Mouse (Mus musculus): ENCODE results near the gene Gm8947.
"Not testable (repeated sequence)": the region's sequence is repeated elsewhere in the genome, so short reads cannot be mapped to it uniquely, and the experiment has no call there.

Gm8947 gene

DNA sequence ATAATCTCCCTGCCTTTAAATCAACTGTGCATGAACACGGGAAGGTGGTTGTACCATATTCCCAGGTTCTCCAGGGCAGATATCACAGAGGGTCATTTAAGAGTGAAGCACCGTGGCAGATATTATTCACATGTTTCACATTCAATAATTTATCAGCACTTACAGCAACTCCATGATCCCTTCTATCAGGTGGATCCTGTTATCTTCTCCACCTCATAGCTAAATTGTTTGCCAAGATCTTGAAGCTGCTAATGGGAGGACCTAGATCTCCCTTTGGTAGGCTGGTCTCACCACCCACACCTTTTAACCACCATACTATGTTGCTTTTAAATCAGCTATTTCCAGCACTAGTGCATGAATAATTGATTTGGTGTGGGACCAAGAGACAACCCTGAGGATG lies 12.0 kb upstream of the Gm8947 start:
- no peak for DNase-seq (ENCODE audit: low spot score)

DNA sequence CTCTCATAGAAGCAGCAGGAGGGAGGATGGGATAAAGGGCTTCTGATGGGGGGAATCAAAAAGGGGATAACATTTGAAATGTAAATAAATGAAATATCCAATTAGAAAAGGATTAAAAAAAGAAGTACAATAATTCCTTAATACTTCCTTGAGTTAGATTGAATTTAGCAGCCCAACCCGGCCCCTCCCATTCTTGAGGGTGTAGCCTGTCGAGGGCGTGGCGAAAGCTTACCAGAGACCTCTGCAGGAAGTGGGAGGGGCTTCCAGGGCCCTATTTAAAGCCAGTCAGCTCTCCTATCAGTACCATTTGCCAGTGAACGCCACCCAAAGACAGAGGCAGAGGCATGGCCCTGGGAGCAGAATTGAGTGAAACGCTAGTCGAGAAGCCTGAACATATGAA lies 9.9 kb upstream of the Gm8947 start, which contains the start of gene Gm47985:
TSS of gene Gm47985 (plus strand) at position 272 of the 400 bp plus-strand sequence.
- DNase-seq (ENCODE audit: low spot score): not testable (repeated sequence)

DNA sequence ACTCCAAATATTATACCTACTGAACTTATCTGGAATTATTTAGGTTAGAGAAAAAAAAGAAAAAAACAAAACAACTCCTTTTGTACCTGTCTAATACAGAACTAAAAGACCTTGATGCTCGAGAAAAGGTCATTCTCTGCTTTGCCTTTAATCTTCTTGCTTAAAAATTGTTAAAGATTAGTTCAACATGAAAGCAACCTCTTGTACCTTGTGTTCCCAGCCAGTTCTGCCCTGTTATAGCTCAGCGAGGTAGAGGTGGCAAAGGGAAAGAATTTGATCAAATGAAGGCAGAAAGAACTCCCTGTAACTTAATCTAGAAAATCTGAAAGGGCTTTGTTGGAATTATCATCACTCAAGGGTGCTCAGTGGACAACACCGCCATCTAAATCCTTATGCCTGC lies 6.0 kb upstream of the Gm8947 start:
- DNase-seq (ENCODE audit: low spot score): not testable (repeated sequence)

DNA sequence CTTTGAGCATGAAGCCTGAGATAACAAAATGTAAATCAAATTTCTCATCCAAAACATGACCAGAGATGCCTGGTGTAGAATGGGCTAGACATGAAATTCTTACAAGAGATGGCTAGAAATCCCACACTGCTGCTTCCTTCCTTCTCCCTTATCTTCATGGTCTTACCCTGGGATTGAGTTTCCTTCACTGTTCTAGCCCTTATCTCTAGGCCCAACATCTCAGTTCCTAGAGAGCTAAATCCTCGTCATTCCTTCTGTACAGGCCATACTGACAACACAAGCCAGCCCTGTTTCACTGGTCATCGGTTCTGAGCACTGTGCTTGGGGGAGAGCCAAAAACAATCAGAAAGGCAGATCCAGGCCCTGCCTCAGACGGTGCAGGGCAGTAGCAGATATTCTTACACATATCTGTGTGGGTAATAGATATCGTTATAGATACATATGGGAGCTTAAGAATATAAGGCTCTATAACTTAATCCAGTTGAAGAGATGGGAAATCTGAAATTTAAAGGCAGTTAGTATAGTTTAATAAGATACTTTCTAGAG lies 5.2 kb upstream of the Gm8947 start:
- not testable (repeated sequence) for DNase-seq (ENCODE audit: low spot score)

DNA sequence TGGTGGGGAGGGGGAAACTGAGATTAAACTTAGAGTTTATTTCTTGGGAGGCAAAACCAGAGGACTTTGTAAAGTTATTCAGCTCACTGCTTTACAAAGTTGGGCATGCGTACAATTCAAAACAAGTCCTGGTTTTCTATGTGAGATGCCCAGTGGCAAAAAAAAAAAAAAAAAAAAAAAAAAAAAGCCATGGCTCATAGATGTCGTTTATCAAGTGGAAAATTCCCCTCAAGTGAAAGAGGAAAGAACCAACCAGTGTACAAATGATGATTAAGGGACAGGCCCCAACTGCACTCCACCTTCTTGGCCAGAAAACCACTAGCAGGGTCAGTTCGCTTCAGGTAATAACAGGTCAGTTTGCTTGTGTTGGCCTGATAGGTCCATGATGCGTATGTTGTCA lies 3.7 kb upstream of the Gm8947 start:
- DNase-seq (ENCODE audit: low spot score): no peak

DNA sequence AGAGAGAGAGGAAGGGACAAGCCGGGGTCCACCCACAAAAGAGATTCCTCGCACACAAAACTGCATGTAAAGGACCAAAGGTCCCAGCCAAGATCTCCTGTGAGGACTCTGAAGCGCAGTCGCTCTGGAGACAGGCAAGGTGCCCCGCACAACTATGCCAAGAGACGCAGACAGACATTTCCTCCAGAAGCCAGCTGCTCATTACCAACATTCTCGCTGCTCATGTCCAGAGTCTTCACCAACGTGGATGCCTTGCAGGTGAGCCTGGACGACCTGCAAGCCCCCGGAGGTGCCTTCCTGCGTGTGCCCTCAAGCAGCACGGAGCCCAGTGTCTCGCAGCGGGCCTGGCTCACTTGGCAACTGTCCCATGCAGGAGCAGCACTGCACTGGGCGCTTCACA lies 563 bp downstream of the Gm8947 start:
- not testable (repeated sequence) for DNase-seq (ENCODE audit: low spot score)

DNA sequence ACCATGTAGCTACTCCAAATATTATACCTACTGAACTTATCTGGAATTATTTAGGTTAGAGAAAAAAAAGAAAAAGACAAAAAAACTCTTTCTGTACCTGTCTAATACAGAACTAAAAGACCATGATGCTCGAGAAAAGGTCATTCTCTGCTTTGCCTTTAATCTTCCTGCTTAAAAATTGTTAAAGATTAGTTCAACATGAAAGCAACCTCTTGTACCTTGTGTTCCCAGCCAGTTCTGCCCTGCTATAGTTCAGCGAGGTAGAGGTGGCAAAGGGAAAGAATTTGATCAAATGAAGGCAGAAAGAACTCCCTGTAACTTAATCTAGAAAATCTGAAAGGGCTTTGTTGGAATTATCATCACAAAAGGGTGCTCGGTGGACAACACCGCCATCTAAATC lies 3.8 kb downstream of the Gm8947 start:
- not testable (repeated sequence) for DNase-seq (ENCODE audit: low spot score)

DNA sequence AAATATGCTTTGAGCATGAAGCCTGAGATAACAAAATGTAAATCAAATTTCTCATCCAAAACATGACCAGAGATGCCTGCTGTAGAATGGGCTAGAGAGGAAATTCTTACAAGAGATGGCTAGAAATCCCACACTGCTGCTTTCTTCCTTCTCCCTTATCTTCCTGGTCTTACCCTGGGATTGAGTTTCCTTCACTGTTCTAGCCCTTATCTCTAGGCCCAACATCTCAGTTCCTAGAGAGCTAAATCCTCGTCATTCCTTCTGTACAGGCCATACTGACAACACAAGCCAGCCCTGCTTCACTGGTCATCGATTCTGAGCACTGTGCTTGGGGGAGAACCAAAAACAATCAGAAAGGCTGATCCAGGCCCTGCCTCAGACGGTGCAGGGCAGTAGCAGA lies 4.5 kb downstream of the Gm8947 start:
- DNase-seq (ENCODE audit: low spot score): not testable (repeated sequence)

DNA sequence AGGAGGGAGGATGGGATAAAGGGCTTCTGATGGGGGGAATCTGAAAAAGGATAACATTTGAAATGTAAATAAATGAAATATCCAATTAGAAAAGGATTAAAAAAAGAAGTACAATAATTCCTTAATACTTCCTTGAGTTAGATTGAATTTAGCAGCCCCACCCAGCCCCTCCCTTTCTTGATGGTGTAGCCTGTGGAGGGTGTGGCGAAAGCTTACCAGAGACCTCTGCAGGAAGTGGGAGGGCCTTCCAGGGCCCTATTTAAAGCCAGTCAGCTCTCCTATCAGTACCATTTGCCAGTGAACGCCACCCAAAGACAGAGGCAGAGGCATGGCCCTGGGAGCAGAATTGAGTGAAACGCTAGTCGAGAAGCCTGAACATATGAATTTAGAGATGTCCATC lies 5.9 kb downstream of the Gm8947 start, which contains the start of gene Gm47995:
TSS of gene Gm47995 (plus strand) at position 329 of the 400 bp plus-strand sequence.
- not testable (repeated sequence) for DNase-seq (ENCODE audit: low spot score)

DNA sequence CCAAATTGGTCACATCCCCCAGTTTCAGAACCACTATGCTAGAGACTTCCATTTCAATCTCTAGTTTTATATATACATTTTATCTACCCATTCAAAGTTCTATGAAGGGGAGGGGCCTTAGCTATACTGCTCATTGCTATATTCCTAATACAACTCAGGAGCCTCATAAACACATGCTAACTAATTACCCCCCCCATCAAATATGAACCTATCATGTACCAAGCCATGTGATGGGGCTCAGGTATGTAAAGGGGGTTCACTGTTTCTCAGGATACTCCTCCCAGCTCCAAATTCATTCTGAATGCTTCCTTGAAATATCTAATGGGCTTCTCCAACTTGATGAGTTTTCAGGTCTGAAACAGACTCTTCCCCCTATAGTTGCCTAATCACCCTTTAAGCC lies 8.4 kb downstream of the Gm8947 start:
- DNase-seq (ENCODE audit: low spot score): not testable (repeated sequence)

DNA sequence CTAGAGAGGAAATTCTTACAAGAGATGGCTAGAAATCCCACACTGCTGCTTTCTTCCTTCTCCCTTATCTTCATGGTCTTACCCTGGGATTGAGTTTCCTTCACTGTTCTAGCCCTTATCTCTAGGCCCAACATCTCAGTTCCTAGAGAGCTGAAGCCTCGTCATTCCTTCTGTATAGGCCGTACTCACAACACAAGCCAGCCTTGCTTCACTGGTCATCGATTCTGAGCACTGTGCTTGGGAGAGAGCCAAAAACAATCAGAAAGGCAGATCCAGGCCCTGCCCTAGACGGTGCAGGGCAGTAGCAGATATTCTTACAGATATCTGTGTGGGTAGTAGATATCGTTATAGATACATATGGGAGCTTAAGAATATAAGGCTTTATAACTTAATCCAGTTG lies 10.6 kb downstream of the Gm8947 start:
- not testable (repeated sequence) for DNase-seq (ENCODE audit: low spot score)

DNA sequence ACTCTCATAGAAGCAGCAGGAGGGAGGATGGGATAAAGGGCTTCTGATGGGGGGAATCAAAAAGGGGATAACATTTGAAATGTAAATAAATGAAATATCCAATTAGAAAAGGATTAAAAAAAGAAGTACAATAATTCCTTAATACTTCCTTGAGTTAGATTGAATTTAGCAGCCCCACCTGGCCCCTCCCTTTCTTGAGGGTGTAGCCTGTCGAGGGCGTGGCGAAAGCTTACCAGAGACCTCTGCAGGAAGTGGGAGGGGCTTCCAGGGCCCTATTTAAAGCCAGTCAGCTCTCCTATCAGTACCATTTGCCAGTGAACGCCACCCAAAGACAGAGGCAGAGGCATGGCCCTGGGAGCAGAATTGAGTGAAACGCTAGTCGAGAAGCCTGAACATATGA lies 11.6 kb downstream of the Gm8947 start, which contains the start of gene 3110040M04Rik:
TSS of gene 3110040M04Rik (plus strand) at position 304 of the 400 bp plus-strand sequence.
- DNase-seq (ENCODE audit: low spot score): not testable (repeated sequence)

DNA sequence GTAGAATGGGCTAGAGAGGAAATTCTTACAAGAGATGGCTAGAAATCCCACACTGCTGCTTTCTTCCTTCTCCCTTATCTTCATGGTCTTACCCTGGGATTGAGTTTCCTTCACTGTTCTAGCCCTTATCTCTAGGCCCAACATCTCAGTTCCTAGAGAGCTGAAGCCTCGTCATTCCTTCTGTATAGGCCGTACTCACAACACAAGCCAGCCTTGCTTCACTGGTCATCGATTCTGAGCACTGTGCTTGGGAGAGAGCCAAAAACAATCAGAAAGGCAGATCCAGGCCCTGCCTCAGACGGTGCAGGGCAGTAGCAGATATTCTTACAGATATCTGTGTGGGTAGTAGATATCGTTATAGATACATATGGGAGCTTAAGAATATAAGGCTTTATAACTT lies 16.3 kb downstream of the Gm8947 start:
- DNase-seq (ENCODE audit: low spot score): not testable (repeated sequence)

DNA sequence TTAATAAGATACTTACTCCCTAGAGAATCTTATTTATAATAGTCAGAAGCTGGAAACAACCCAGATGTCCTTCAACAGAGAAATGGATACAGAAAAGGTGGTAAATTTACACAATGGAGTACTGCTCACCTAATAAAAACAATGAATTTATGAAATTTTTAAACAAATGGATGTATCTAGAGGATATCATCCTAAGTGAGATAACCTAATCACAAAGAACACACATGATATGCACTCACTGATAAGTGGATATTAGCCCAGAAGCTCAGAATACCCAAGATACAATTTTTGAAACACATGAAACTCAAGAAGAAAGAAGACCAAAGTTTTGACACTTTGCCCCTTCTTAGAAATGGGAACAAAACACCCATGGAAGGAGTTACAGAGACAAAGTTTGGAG lies 16.8 kb downstream of the Gm8947 start:
- not testable (repeated sequence) for DNase-seq (ENCODE audit: low spot score)

DNA sequence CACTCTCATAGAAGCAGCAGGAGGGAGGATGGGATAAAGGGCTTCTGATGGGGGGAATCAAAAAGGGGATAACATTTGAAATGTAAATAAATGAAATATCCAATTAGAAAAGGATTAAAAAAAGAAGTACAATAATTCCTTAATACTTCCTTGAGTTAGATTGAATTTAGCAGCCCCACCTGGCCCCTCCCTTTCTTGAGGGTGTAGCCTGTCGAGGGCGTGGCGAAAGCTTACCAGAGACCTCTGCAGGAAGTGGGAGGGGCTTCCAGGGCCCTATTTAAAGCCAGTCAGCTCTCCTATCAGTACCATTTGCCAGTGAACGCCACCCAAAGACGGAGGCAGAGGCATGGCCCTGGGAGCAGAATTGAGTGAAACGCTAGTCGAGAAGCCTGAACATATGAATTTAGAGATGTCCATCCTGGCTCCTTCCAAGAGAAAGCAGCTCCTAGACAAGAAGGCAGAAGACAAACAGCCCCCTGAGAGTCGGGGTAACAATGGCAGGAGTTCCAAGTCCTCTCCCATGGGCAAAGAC lies 17.7 kb downstream of the Gm8947 start, which contains the start of gene Gm47996:
TSS of gene Gm47996 (plus strand) at position 308 of the 532 bp plus-strand sequence.
- DNase-seq (ENCODE audit: low spot score): not testable (repeated sequence)

DNA sequence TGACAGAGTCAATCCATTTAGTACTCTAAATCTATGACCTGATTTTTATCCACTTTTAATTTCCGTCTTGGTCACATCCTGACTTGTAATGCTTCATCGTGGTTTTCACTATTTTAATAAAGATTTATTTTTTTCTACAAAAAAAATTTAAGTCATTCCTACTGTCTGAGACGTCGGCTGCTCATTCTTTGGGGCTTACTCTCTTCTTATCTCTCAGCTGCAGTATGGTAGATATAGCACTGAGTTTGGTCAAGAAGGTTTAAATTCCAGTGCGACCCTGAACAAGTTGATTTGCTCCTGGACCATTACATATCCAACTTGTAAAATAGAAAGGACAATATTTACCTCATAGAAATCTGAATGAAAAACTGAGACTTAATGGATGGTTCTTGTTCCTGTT lies 19.5 kb downstream of the Gm8947 start:
- not testable (repeated sequence) for DNase-seq (ENCODE audit: low spot score)

DNA sequence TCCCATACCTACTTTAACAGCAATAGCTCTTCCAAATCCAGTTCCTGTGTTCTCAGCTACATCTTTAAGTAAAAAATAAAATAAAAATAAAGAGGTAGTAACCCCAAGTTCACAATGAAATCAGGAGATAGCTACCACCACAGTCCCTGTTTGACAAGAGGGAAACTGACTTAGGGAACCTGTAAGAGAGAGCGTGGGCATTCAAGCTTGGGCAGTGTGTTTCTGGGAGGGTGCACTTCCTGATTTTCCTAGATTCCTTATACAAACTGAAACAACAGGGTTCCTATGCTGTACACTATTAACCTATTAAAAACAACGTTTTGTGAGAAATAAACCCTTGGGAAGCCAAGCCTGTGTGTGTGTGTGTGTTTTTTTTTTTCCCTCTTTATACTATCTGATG lies 22.7 kb downstream of the Gm8947 start:
- DNase-seq (ENCODE audit: low spot score): no peak

DNA sequence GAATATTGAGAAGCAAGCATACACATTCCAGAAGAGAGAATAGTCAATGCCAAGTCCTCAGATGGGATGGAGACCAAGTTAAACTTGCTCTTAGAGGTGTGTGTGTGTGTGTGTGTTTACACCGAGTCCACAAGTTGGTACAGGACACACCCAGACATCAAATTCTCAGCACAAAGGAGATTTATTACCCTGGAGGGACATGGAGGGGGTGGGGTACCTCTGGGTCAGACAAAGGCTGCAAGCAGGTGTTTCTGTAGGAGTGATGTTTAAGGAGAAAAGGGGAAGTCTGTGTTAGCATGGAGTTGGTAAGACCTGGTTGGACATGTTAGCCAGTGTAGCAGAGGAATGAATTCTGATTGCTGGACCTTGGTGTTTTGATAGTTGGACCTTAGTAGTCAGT lies 23.8 kb downstream of the Gm8947 start:
- no peak for DNase-seq (ENCODE audit: low spot score)

DNA sequence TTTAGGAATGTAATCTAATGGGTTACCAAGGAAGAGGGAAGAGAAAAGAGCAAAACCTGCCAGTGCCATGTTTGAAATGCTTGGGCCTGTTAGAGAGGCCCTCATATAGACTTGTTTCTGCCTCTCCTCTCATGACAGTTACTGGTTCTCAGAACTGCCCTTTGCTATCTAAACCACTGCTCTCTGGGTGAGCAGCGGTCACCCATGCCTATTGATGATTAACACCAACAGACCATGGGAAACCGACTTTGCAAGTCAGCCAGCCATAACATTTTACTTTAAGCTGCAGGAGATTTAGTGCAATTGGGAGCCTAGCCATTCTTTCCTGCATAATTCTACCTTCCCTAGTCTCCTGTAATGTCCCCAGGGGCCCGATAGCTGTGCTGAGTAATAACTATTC lies 24.2 kb downstream of the Gm8947 start:
- no peak for DNase-seq (ENCODE audit: low spot score)

DNA sequence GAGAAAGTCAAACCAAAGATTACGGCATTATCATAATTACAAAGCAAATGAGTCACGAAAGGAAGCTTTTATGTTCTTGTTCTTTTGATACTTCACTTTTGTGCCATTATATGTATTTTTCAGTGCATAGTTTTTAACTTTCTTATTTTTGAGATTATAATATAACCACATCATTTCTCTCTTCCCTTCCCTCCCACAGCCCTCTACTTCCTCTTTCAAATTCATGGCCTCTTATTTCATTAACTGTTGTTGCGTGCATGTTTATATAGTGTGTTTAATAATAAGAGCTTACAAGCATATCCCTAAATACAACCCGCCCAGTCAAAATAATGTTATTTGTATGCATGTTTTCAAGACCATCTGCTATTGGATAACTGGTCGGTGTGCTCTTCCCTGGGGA lies 26.9 kb downstream of the Gm8947 start:
- DNase-seq (ENCODE audit: low spot score): no peak

DNA sequence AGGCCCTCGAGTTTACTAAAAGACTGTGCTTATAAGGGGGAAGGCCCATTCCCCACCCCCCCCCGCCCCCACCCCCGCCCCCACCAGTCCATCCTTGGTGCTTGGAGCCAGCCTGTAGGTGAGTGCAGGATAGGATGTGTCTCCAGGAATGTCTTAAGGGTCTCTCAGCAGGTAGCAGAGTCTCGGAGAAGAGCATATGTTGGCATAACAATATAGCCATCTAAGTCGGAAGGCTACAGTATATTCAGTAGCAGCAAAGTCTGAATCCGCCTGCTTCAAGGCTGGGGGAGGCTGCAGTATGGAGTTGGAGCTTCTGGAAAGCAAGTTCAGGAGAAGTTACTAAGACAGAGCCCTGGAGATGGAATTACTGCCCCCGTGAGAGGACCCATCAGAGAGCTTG lies 27.9 kb downstream of the Gm8947 start:
- DNase-seq (ENCODE audit: low spot score): no peak

DNA sequence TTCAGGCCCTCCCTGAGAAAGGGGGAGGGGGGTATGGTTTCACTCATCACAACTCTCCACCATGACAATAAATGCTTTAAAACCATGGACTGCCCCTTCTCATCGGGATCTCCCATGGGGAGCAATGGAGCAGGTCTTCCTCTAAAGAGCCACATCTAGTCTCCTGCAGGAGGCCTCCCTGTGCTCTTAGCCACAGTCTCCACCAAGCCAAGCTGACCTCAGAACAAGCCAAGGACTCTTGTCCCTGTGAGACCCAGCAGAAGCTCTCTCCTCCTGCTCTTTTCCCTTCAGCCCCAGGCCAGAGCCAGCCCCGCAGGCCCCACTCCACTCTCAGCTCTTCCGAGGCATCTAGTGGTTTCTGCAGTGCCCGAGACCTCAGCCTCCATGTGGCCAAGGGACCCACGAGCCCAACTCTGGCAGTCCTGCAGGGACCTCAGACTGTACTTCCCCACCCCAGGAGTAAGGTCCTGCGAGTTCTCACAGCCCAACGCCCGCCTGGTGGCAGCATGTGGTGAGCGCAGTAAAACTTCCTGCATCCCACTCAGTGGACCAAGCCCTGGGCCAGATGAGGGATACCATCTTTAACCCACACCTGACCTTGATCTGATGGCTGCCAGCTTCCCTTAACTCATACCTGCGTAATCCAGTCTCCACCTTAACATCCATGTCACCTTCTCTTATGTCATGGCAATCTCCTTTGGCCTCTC lies 30.5 kb downstream of the Gm8947 start:
- no peak for DNase-seq (ENCODE audit: low spot score)

DNA sequence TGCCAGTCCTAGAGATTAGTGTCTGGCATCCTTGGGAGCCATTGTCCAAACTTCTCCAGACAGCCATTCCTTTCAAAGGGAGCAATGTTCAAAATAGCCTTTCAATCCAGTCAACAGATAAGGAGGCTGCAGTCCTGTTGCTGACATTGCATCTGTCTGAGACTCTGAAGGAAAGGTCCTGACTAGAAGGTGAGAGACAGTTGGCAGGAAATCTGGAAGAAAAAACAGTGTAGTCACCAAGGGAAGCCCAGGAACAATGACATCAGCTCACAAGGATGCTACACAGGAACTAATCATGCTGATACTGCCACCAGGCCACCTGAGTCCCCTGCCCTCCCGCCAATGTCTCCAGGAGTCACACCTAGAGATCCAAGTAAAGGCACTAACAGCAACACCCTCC lies 31.2 kb downstream of the Gm8947 start:
- DNase-seq (ENCODE audit: low spot score): no peak
